Comparison of ENCODE assay signal across 33 mouse cellular contexts in genomic region chr13:92387367-92387766, GRCm38 (mm10). TPM values are rescaled to one million over a fixed set of nuclear protein-coding genes. Genes with fewer than 3 reads are reported as not detected.
"Had no signal": no experiment of that assay in that cellular context is flagged by ENCODE, and none has a peak within 500 bp of the region (broad histone marks: within the 10 kb centered on the region; RNA-seq: fewer than 3 reads in every experiment).

No protein-coding gene starts in this region.

- H3K4me3 ChIP-seq: left cerebral cortex, adult 2 months; limb, embryonic 10.5 days; limb, embryonic 12.5 days; limb, embryonic 13.5 days; limb, embryonic 15.5 days; liver, embryonic 15.5 days; lung, embryonic 15.5 days; megakaryocyte, embryonic 14.5 days; midbrain, embryonic 10.5 days; midbrain, embryonic 12.5 days; midbrain, embryonic 13.5 days; midbrain, embryonic 15.5 days; myocyte; neural tube, embryonic 12.5 days; neural tube, embryonic 13.5 days had no signal

- H3K27me3 ChIP-seq: limb, embryonic 12.5 days; limb, embryonic 13.5 days; limb, embryonic 15.5 days; liver, embryonic 15.5 days; lung, embryonic 15.5 days; megakaryocyte, embryonic 14.5 days; midbrain, embryonic 12.5 days; midbrain, embryonic 13.5 days; midbrain, embryonic 15.5 days; neural tube, embryonic 12.5 days; neural tube, embryonic 13.5 days had no signal

- H3K4me2 ChIP-seq: limb, embryonic 12.5 days; limb, embryonic 13.5 days; limb, embryonic 15.5 days; liver, embryonic 15.5 days; lung, embryonic 14.5 days; lung, embryonic 15.5 days; midbrain, embryonic 11.5 days; midbrain, embryonic 12.5 days; midbrain, embryonic 13.5 days; midbrain, embryonic 15.5 days; neural tube, embryonic 12.5 days; neural tube, embryonic 13.5 days had no signal

- H3K27ac ChIP-seq: left cerebral cortex, adult 2 months; limb, embryonic 10.5 days; limb, embryonic 12.5 days; limb, embryonic 13.5 days; limb, embryonic 15.5 days; liver, embryonic 15.5 days; lung, embryonic 15.5 days; macrophage; midbrain, embryonic 10.5 days; midbrain, embryonic 12.5 days; midbrain, embryonic 13.5 days; midbrain, embryonic 15.5 days; neural tube, embryonic 12.5 days; neural tube, embryonic 13.5 days had no signal

- H3K9me3 ChIP-seq: limb, embryonic 10.5 days; limb, embryonic 12.5 days; limb, embryonic 13.5 days; limb, embryonic 15.5 days; liver, embryonic 15.5 days; lung, embryonic 15.5 days; megakaryocyte, embryonic 14.5 days; midbrain, embryonic 10.5 days; midbrain, embryonic 12.5 days; midbrain, embryonic 13.5 days; midbrain, embryonic 15.5 days; neural tube, embryonic 12.5 days; neural tube, embryonic 13.5 days had no signal

- ATAC-seq: lung, postnatal 0 days; midbrain, embryonic 13.5 days; midbrain, embryonic 15.5 days; midbrain, embryonic 16.5 days had no signal

- H3K9ac ChIP-seq: limb, embryonic 12.5 days; limb, embryonic 13.5 days; limb, embryonic 15.5 days; liver, embryonic 15.5 days; lung, embryonic 14.5 days; lung, embryonic 15.5 days; midbrain, embryonic 12.5 days; midbrain, embryonic 13.5 days; midbrain, embryonic 15.5 days; neural tube, embryonic 12.5 days; neural tube, embryonic 13.5 days had no signal

- H3K4me1 ChIP-seq: limb, embryonic 10.5 days; limb, embryonic 12.5 days; limb, embryonic 13.5 days; limb, embryonic 15.5 days; liver, embryonic 15.5 days; lung, embryonic 15.5 days; midbrain, embryonic 10.5 days; midbrain, embryonic 12.5 days; midbrain, embryonic 13.5 days; midbrain, embryonic 15.5 days; neural tube, embryonic 12.5 days; neural tube, embryonic 13.5 days had no signal

- DNase-seq: layer of hippocampus, postnatal 36 days; left cerebral cortex, postnatal 4 days; lung, adult 18-20 months; lung, adult 2 months; lung, embryonic 14.5 days; lung, postnatal 10 days; lung, postnatal 14 days; lung, postnatal 4 days; midbrain, embryonic 14.5 days had no signal

- H3K36me3 ChIP-seq: midbrain, embryonic 13.5 days; midbrain, embryonic 15.5 days; neural tube, embryonic 13.5 days had no signal

RNA-seq across cellular contexts. Expression of gene Ankrd34b, which starts 38.3 kb away (rescaled TPM):
- total RNA-seq: liver, adult 2 months; megakaryocyte progenitor cell, adult 5-6 weeks; megakaryocyte, adult 5-6 weeks; megakaryocyte-erythroid progenitor cell, adult 5-6 weeks; monocyte, adult 5-6 weeks had no signal
- polyA plus RNA-seq: limb, embryonic 12.5 days; liver, adult 2 months; macrophage; myocyte had no signal
